9 mouse cellular contexts compared by ENCODE assay signal in the genomic region with DNA sequence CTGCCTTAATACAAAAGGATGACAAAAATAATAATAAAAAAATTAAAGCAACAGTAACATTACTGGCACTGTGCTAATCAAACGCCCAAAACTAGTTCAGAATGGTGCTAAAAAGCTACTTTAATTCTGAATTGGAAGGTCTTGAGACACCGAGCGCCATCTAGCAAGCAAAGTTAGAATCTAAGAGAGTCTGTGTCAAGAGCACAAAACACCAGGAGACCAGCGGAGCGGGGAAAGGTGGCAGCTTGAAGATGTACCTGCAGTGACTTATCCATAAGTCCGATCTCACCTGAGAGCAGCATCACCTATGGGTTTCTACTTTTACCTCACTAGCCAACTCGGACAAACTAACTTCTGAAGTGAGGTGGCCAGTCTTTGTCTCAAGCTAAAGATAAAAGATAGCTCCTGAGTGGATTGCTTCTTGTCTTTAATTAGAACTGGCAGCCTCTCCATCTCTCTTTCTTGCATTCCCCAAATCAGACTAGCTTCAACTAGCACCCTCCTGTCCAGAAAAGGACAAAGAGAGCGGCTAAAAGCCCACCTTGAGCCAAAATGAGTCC. TPM values are rescaled to one million over a fixed set of nuclear protein-coding genes. Genes with fewer than 3 reads are reported as not detected.
A peak's percentile ranks its signal among the peaks of the same experiment; 100 is the strongest.
DNase-seq lines count a peak whose midpoint lies in the region; ATAC-seq and TF ChIP-seq lines count a peak whose summit lies in the region.
"Had no signal": no experiment of that assay in that cellular context is flagged by ENCODE, and none has a peak within 500 bp of the region (broad histone marks: within the 10 kb centered on the region; RNA-seq: fewer than 3 reads in every experiment).

No protein-coding gene starts in this region.

- peak; percentile 56 for DNase-seq in cerebellum, adult 9-10 months
- DNase-seq in cerebellum, adult 9-11 months = no peak
- DNase-seq in liver, postnatal 0 days = no peak
- DNase-seq in liver = no peak
- DNase-seq in spleen, postnatal 36 days (ENCODE audit: low spot score in 2 of 2) = no peak
- DNase-seq: liver, embryonic 13.5 days had no signal

- H3K4me3 ChIP-seq in liver, postnatal 0 days (ENCODE audit: low read depth, low read length) = no peak overlapping the region
- H3K4me3 ChIP-seq in forebrain, embryonic 16.5 days (replicated peaks; ENCODE audit: low read length) = peak overlapping the region; percentile 27
- peak overlapping the region; percentile 8; the same call in 1 of the 2 replicates for H3K4me3 ChIP-seq in midbrain, embryonic 16.5 days (ENCODE audit: low read depth, low read length)
- H3K4me3 ChIP-seq: liver, embryonic 13.5 days had no signal

- ATAC-seq in liver, postnatal 0 days = no peak
- peak; percentile 37 for ATAC-seq in forebrain, embryonic 16.5 days
- peak; percentile 22; the same call in 1 of the 2 replicates for ATAC-seq in midbrain, embryonic 16.5 days
- no peak for ATAC-seq in granulocyte monocyte progenitor cell, adult 5-6 weeks (replicated peaks; ENCODE audit: poor library complexity, severe bottlenecking)

- H3K27me3 ChIP-seq in liver, postnatal 0 days (ENCODE audit: insufficient read depth, low read length) = peaks cover 77% of the 10 kb centered on the region
- H3K27me3 ChIP-seq in forebrain, embryonic 16.5 days (replicated peaks; ENCODE audit: control insufficient read depth, insufficient read depth, low read length) = peaks cover 33% of the 10 kb centered on the region
- H3K27me3 ChIP-seq in midbrain, embryonic 16.5 days (ENCODE audit: control insufficient read depth, insufficient read depth, low read depth, low read length) = peaks cover 23% of the 10 kb centered on the region

- H3K4me2 ChIP-seq in liver, postnatal 0 days (ENCODE audit: low read depth, low read length) = no peak overlapping the region
- H3K4me2 ChIP-seq in forebrain, embryonic 16.5 days (ENCODE audit: low read length) = peak overlapping the region; percentile 38
- peak overlapping the region; percentile 37 for H3K4me2 ChIP-seq in midbrain, embryonic 16.5 days (ENCODE audit: low read length)
- H3K4me2 ChIP-seq: liver, embryonic 13.5 days had no signal

- no peaks in the 10 kb centered on the region for H3K36me3 ChIP-seq in liver, postnatal 0 days (replicated peaks; ENCODE audit: insufficient read depth, low read length)
- no peaks in the 10 kb centered on the region for H3K36me3 ChIP-seq in forebrain, embryonic 16.5 days (ENCODE audit: control insufficient read depth, insufficient read depth)
- H3K36me3 ChIP-seq in midbrain, embryonic 16.5 days (ENCODE audit: control insufficient read depth, insufficient read depth, low read length) = no peaks in the 10 kb centered on the region
- H3K36me3 ChIP-seq: liver, embryonic 13.5 days had no signal

- H3K27ac ChIP-seq in liver, postnatal 0 days (ENCODE audit: low read depth) = no peak overlapping the region
- peak overlapping the region; percentile 89 for H3K27ac ChIP-seq in forebrain, embryonic 16.5 days (ENCODE audit: low read length)
- H3K27ac ChIP-seq in midbrain, embryonic 16.5 days (ENCODE audit: low read length) = peak overlapping the region; percentile 69
- H3K27ac ChIP-seq: liver, embryonic 13.5 days had no signal

- 3% methylated on average over 8 of the region's 8 CpGs for WGBS in liver, postnatal 0 days (ENCODE audit: insufficient replicate concordance)
- under 1% methylated on average over 8 of the region's 8 CpGs for WGBS in forebrain, embryonic 16.5 days
- WGBS in midbrain, embryonic 16.5 days = under 1% methylated on average over 8 of the region's 8 CpGs

- TF ChIP-seq EP300 in liver, postnatal 0 days (IDR thresholded peaks at IDR 0.05; ENCODE audit: low read depth) = no peak

- no peak overlapping the region for H3K9ac ChIP-seq in liver, postnatal 0 days (replicated peaks)
- H3K9ac ChIP-seq in forebrain, embryonic 16.5 days (replicated peaks; ENCODE audit: low read depth, low read length) = peak overlapping the region; percentile 41; the same call in 1 of the 2 replicates
- H3K9ac ChIP-seq in midbrain, embryonic 16.5 days (ENCODE audit: low read depth, low read length) = peak overlapping the region; percentile 16; the same call in 1 of the 2 replicates
- H3K9ac ChIP-seq: liver, embryonic 13.5 days had no signal

- TF ChIP-seq CTCF in liver, postnatal 0 days (IDR thresholded peaks at IDR 0.05; ENCODE audit: low read depth) = peak; percentile 45

- peaks cover 1% of the 10 kb centered on the region; the same call in 1 of the 2 replicates for H3K4me1 ChIP-seq in liver, postnatal 0 days (ENCODE audit: insufficient read depth)
- peaks cover 10% of the 10 kb centered on the region for H3K4me1 ChIP-seq in forebrain, embryonic 16.5 days (replicated peaks; ENCODE audit: control insufficient read depth, insufficient read depth, low read length)
- peaks cover 9% of the 10 kb centered on the region; the same call in 1 of the 2 replicates for H3K4me1 ChIP-seq in midbrain, embryonic 16.5 days (ENCODE audit: control insufficient read depth, insufficient read depth, low read length)
- H3K4me1 ChIP-seq: liver, embryonic 13.5 days had no signal

- H3K9me3 ChIP-seq in liver, postnatal 0 days (ENCODE audit: low read length) = no peaks in the 10 kb centered on the region
- no peaks in the 10 kb centered on the region for H3K9me3 ChIP-seq in forebrain, embryonic 16.5 days (ENCODE audit: control insufficient read depth, low read length)
- no peaks in the 10 kb centered on the region for H3K9me3 ChIP-seq in midbrain, embryonic 16.5 days (replicated peaks; ENCODE audit: control insufficient read depth, low read length, poor library complexity, severe bottlenecking)
- H3K9me3 ChIP-seq: liver, embryonic 13.5 days had no signal

RNA-seq across cellular contexts. Expression of a gene that starts 23.7 kb away (rescaled TPM):
- polyA plus RNA-seq in liver, postnatal 0 days (2015; fragmentation: Nextera tagmentation; extraction: Ambion mirVana) = 0.36 and 0.52 TPM in 2 replicates
- polyA plus RNA-seq in forebrain, embryonic 16.5 days (2015; fragmentation: Nextera tagmentation; extraction: Ambion mirVana) = 70.2 and 71.1 TPM in 2 replicates
- polyA plus RNA-seq in midbrain, embryonic 16.5 days (2015; fragmentation: Nextera tagmentation; extraction: Ambion mirVana) = 46.0 and 64.0 TPM in 2 replicates
- not detected in 2 replicates for total RNA-seq in granulocyte monocyte progenitor cell, adult 5-6 weeks (2014; fragmentation: Nextera tagmentation)
- total RNA-seq in granulocyte monocyte progenitor cell, adult 5-6 weeks (2017) = not detected in 2 replicates

Comparison
In these comparisons a context has a peak if more than half of its experiments do, and no peak if none do; other contexts are left out.
1. ATAC-seq: peak in forebrain, embryonic 16.5 days (single experiment) and midbrain, embryonic 16.5 days (single experiment); none in liver, postnatal 0 days (single experiment) and granulocyte monocyte progenitor cell, adult 5-6 weeks (single experiment).
2. RNA of a gene that starts 23.7 kb away (polyA plus RNA-seq): 70.2 to 71.1 TPM in forebrain, embryonic 16.5 days and 46.0 to 64.0 TPM in midbrain, embryonic 16.5 days; 0.36 to 0.52 TPM in liver, postnatal 0 days; every median in the first group is over 10 times any median in the second.